Mouse (Mus musculus): ENCODE results near the gene Cyp2w1.

Cyp2w1 gene

GRCm38 (mm10) chr5:139352317-139352716 is at the start of gene Cyp2w1:
Cyp2w1 (plus strand) TSS chr5:139352617.
- DNase-seq, result no peak

GRCm38 (mm10) chr5:139303646-139304061 is 48.8 kb upstream of the Cyp2w1 start:
- DNase-seq, result no peak

GRCm38 (mm10) chr5:139309946-139310345 is 42.5 kb upstream of the Cyp2w1 start:
- no peak for DNase-seq

- DNase-seq, result no peak
These were observed 41.9 kb upstream of the Cyp2w1 start for GRCm38 (mm10) chr5:139310477-139310876.

GRCm38 (mm10) chr5:139311822-139312221 is 40.6 kb upstream of the Cyp2w1 start:
- DNase-seq, result no peak

- no peak for DNase-seq
These were observed 38.9 kb upstream of the Cyp2w1 start for GRCm38 (mm10) chr5:139313536-139313935.

- no peak for DNase-seq
These were observed 37.3 kb upstream of the Cyp2w1 start for GRCm38 (mm10) chr5:139314941-139315642.

- DNase-seq, result no peak
These were observed 35.3 kb upstream of the Cyp2w1 start for GRCm38 (mm10) chr5:139316982-139317675.

GRCm38 (mm10) chr5:139317751-139318504 is 34.5 kb upstream of the Cyp2w1 start:
- no peak for DNase-seq

- no peak for DNase-seq
These were observed 32.0 kb upstream of the Cyp2w1 start for GRCm38 (mm10) chr5:139320424-139320823.

- no peak for DNase-seq
These were observed 31.1 kb upstream of the Cyp2w1 start for GRCm38 (mm10) chr5:139321331-139321730.

- DNase-seq, result no peak
These were observed 29.0 kb upstream of the Cyp2w1 start for GRCm38 (mm10) chr5:139323260-139323924.

- DNase-seq, result no peak
These were observed 28.3 kb upstream of the Cyp2w1 start for GRCm38 (mm10) chr5:139324045-139324491.

- DNase-seq, result peak; percentile 34
These were observed 27.6 kb upstream of the Cyp2w1 start for GRCm38 (mm10) chr5:139324691-139325394.

- DNase-seq, result peak; percentile 60
These were observed 26.9 kb upstream of the Cyp2w1 start, which contains the start of gene Adap1 for GRCm38 (mm10) chr5:139325395-139325966. Adap1 (minus strand) TSS chr5:139325622.

GRCm38 (mm10) chr5:139326111-139326696 is 26.2 kb upstream of the Cyp2w1 start:
- DNase-seq, result no peak

- no peak for DNase-seq
These were observed 25.3 kb upstream of the Cyp2w1 start for GRCm38 (mm10) chr5:139326986-139327633.

- no peak for DNase-seq
These were observed 24.8 kb upstream of the Cyp2w1 start for GRCm38 (mm10) chr5:139327634-139328020.

GRCm38 (mm10) chr5:139330766-139331165 is 21.7 kb upstream of the Cyp2w1 start:
- no peak for DNase-seq

- DNase-seq, result peak; percentile 72
These were observed 20.7 kb upstream of the Cyp2w1 start for GRCm38 (mm10) chr5:139331742-139332141.

All from thymus, postnatal 25 days (tissue).